Mouse (Mus musculus) kidney, adult 11 months (tissue): ENCODE measurements around the gene Fads3.

Source experiments
- DNase-seq: peaks from one replicate; pipeline ENCODE4 v3.0.0; 2022

The Fads3 gene

GRCm38 (mm10) chr19:10022414-10023303 is 18.7 kb upstream of the Fads3 start:
- DNase-seq = peak; percentile 54

- no peak for DNase-seq
These were observed 18.0 kb upstream of the Fads3 start for GRCm38 (mm10) chr19:10023304-10023758.

GRCm38 (mm10) chr19:10025169-10025875 is 16.0 kb upstream of the Fads3 start:
- peak; percentile 69 for DNase-seq

GRCm38 (mm10) chr19:10029746-10030145 is 11.6 kb upstream of the Fads3 start:
- peak; percentile 83 for DNase-seq

- no peak for DNase-seq
These were observed 8.0 kb upstream of the Fads3 start for GRCm38 (mm10) chr19:10033211-10033973.

- no peak for DNase-seq
These were observed 7.0 kb upstream of the Fads3 start for GRCm38 (mm10) chr19:10034356-10034755.

- no peak for DNase-seq
These were observed 6.5 kb upstream of the Fads3 start for GRCm38 (mm10) chr19:10034785-10035447.

- DNase-seq = peak; percentile 71
These were observed 3.8 kb upstream of the Fads3 start for GRCm38 (mm10) chr19:10037534-10037933.

GRCm38 (mm10) chr19:10038364-10038763 is 3.0 kb upstream of the Fads3 start:
- DNase-seq = no peak

GRCm38 (mm10) chr19:10038910-10039309 is 2.5 kb upstream of the Fads3 start:
- DNase-seq = peak; percentile 69

- no peak for DNase-seq
These were observed 1.8 kb upstream of the Fads3 start for GRCm38 (mm10) chr19:10039615-10040014.

GRCm38 (mm10) chr19:10040866-10041387 is 442 bp upstream of the Fads3 start:
- DNase-seq = no peak

GRCm38 (mm10) chr19:10042232-10042631 is 863 bp downstream of the Fads3 start:
- no peak for DNase-seq

- DNase-seq = no peak
These were observed 1.4 kb downstream of the Fads3 start for GRCm38 (mm10) chr19:10042816-10043215.

GRCm38 (mm10) chr19:10043643-10044042 is 2.3 kb downstream of the Fads3 start:
- DNase-seq = peak; percentile 82

- DNase-seq = no peak
These were observed 4.3 kb downstream of the Fads3 start for GRCm38 (mm10) chr19:10045707-10046106.

GRCm38 (mm10) chr19:10046346-10046745 is 5.0 kb downstream of the Fads3 start:
- DNase-seq = peak; percentile 82

GRCm38 (mm10) chr19:10046983-10047382 is 5.6 kb downstream of the Fads3 start:
- no peak for DNase-seq

GRCm38 (mm10) chr19:10049533-10049932 is 8.2 kb downstream of the Fads3 start:
- no peak for DNase-seq

- no peak for DNase-seq
These were observed 9.1 kb downstream of the Fads3 start for GRCm38 (mm10) chr19:10050438-10050837.

GRCm38 (mm10) chr19:10052698-10053097 is 11.3 kb downstream of the Fads3 start:
- DNase-seq = no peak

GRCm38 (mm10) chr19:10053692-10054260 is 12.4 kb downstream of the Fads3 start:
- DNase-seq = no peak
